Mouse (Mus musculus): ENCODE data around the gene Gapt.

DNA sequence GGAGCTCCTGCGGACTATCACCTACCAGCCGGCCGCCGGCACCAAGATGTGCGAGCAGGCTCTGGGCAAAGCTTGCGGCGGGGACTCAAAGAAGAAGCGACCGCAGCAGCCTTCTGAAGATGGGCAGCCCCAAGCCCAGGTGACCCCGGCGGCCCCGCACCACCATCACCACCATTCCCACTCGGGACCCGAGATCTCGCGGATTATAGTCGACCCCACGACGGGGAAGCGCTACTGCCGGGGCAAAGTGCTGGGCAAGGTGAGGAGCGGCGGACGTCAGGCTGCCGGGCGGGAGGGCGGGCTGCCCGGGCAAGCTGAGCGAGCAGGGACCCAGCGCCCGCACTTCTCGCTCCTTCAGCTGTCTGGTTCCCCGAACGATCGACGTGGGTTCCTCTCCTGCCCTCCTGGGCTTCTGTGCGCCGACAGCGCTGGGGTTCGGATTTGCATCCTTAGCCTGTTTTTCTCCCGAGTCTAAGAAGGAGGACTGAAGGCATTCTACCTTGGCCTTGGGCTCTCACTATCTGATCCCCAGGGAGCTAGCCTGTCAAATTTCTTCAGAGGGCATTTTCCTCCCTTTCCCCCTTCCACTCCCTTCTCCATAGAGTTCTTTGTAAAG, 38.3 kb upstream of the Gapt start:
- TF ChIP-seq CTCF (IDR thresholded peaks at IDR 0.05) (no peak), EP300 (IDR thresholded peaks at IDR 0.05) (no peak)

Data from lung, postnatal 0 days (tissue).